Mouse (Mus musculus): ENCODE results near the gene 5330417C22Rik. TPM values are rescaled to one million over a fixed set of nuclear protein-coding genes. Genes with fewer than 3 reads are reported as not detected.

The 5330417C22Rik gene
- polyA plus RNA-seq, 1 experiment from 2014 or later, result 3.5 TPM

DNA sequence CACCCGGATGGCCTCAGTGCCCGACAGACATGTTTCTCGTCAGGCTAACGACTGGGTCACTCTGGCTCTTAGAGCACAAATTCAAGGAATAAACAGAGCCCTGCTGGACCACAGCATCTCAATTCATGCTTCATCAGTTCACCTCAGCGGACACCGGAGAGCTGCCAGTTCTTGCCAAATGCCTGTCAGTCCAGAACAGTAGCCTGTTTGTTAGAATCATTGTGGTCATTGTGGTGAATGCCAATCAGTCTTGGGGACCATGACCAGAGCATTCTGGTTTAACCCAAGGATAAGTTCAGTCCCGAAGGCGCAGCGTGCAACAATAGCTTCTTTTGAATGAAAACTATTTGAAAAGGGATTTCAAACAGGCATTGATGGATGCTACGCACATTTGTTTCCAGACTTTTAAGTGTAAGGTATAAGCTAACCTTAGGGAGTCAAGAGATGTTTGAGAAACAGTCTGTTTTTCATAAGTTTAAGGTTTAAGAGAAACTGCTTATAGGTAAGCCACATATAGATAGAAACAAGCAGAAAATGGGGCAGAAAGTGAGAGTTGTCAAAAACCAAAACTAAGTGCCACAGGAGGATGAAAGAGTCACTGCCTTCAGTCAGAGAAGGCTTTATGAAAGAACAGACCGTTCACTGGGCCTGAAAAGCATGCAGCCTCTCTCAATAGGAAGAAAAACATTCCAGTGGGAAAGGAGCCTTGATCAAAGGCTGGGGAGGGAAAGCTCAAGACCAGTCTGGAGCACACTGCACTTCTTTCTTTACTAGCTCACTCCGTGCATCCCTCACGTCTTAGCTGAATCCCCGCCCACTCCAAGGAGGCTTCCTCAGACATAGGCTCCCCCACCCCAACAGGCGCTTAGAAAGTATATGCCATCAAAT is 31.9 kb upstream of the 5330417C22Rik start:
- Histone ChIP-seq H3K27ac (ENCODE audit: low read depth, low read length) (peak overlapping the region; percentile 58), H3K9ac (ENCODE audit: low read depth, low read length) (no peak overlapping the region; the same call in 1 of the 2 replicates)
- 22% methylated on average over 15 of the region's 15 CpGs for WGBS

DNA sequence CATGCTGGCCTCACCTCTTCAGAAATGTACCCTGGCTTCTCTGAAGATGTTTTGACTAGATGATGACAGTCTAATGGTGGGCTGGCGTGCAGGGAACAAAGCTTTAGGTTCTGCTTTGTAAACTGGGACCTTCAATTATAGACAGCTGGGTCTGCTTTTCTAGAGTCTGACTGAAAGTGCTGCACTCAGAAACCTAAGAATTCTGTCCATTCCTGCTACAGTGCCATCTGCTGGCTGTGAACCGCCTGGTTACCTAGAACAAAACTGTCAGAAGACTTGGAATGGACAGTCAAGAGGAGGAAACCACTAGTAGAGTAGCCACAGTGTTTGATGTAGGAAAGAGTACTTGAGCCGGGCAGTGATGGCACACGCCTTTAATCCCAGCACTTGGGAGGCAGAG is 27.0 kb upstream of the 5330417C22Rik start:
- 13% methylated on average over 4 of the region's 4 CpGs for WGBS
- H3K36me3 ChIP-seq (ENCODE audit: control insufficient read depth, insufficient read depth, low read length), result no peaks in the 10 kb centered on the region
- H3K4me3 ChIP-seq (ENCODE audit: low read depth, low read length), result no peak overlapping the region
- H3K4me1 ChIP-seq (replicated peaks; ENCODE audit: control insufficient read depth, insufficient read depth, low read length), result no peaks in the 10 kb centered on the region
- no peak overlapping the region for H3K9ac ChIP-seq (ENCODE audit: low read depth, low read length)
- no peaks in the 10 kb centered on the region for H3K9me3 ChIP-seq (ENCODE audit: control insufficient read depth, low read length)
- DNase-seq (ENCODE audit: low spot score) (peak; percentile 87), ATAC-seq (ENCODE audit: low FRiP score) (no peak)
- H3K4me2 ChIP-seq (replicated peaks; ENCODE audit: low read depth, low read length), result peak overlapping the region; percentile 59
- no peaks in the 10 kb centered on the region for H3K27me3 ChIP-seq (ENCODE audit: control insufficient read depth, insufficient read depth, low read length)
- peak overlapping the region; percentile 75; the same call in 1 of the 2 replicates for H3K27ac ChIP-seq (ENCODE audit: low read depth, low read length)

More for the DNA sequence above, 31.9 kb upstream of the 5330417C22Rik start:
- Histone ChIP-seq H3K4me3 (ENCODE audit: low read depth, low read length) (no peak overlapping the region), H3K36me3 (ENCODE audit: control insufficient read depth, insufficient read depth, low read length) (no peaks in the 10 kb centered on the region), H3K4me2 (replicated peaks; ENCODE audit: low read depth, low read length) (no peak overlapping the region), H3K4me1 (replicated peaks; ENCODE audit: control insufficient read depth, insufficient read depth, low read length) (no peaks in the 10 kb centered on the region; the same call in 1 of the 2 replicates), H3K27me3 (ENCODE audit: control insufficient read depth, insufficient read depth, low read length) (no peaks in the 10 kb centered on the region), H3K9me3 (ENCODE audit: control insufficient read depth, low read length) (no peaks in the 10 kb centered on the region)
- ATAC-seq (ENCODE audit: low FRiP score), result peak; percentile 62
- peak; percentile 57 for DNase-seq (ENCODE audit: low spot score)

DNA sequence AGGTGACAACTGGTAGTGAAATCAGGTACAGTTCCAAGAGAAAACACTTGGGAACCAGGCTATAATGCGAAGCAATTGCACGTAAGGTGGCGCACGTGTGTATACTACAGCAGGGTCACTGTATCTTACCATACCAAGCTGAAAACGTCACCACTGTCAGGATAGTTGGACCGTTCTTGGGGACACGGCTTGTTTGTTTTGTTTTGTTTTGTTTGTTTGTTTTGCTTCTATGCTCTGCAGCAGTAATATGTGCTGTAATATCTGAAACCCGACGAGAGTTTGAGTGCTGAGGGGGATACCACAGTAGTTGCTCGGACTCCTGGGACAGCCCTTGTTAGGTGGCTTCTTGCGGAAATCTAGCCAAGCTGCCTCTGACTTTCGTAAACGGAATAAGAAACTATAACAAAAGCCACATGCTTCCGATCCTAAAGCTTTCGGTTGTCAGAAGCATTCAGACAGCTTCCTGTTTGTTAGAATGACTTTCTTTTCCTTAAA is 26.5 kb upstream of the 5330417C22Rik start:
- Histone ChIP-seq H3K4me1 (replicated peaks; ENCODE audit: control insufficient read depth, insufficient read depth, low read length) (no peaks in the 10 kb centered on the region), H3K27me3 (ENCODE audit: control insufficient read depth, insufficient read depth, low read length) (no peaks in the 10 kb centered on the region), H3K36me3 (ENCODE audit: control insufficient read depth, insufficient read depth, low read length) (no peaks in the 10 kb centered on the region), H3K4me3 (ENCODE audit: low read depth, low read length) (peak overlapping the region; percentile 76), H3K9me3 (ENCODE audit: control insufficient read depth, low read length) (no peaks in the 10 kb centered on the region), H3K4me2 (replicated peaks; ENCODE audit: low read depth, low read length) (peak overlapping the region; percentile 59), H3K9ac (ENCODE audit: low read depth, low read length) (peak overlapping the region; percentile 32; the same call in 1 of the 2 replicates), H3K27ac (ENCODE audit: low read depth, low read length) (peak overlapping the region; percentile 75; the same call in 1 of the 2 replicates)
- 15% methylated on average over 15 of the region's 15 CpGs for WGBS
- ATAC-seq (ENCODE audit: low FRiP score) (peak; percentile 69), DNase-seq (ENCODE audit: low spot score) (no peak)

DNA sequence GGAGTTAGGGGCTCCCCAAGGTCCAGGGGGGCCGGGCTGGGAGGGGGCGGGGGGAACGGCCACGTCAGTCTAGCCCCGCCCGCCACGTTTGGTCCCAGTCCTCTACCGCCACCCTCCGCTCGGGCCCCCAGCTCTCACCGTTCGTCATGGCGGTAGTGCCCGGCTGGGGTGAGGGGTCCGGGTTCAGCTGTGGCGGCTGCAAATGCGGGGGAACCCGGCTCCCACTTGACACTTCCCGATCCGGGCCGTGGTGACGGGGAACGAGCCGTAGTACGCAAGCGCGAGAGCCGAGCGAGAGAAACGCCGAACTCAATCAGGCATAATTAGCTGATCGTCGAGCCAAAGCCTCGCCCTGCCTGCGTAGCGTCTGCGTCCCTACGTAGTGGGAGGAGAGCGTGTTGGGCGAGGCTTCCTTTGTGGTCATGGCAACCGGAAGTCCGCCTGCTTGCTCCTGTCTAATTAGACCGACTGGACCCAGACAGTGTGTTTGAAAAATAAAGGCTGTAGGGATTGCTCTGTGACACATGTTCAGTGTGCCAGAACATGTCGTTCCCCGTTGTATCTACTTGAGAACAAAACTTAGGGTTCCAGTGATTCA is 25.9 kb upstream of the 5330417C22Rik start, which contains the start of gene Tmem167b:
TSS of gene Tmem167b (minus strand) at position 334 of the 598 bp plus-strand sequence.
- H3K4me1 ChIP-seq (replicated peaks; ENCODE audit: control insufficient read depth, insufficient read depth, low read length), result no peaks in the 10 kb centered on the region
- WGBS, result under 1% methylated on average over 43 of the region's 45 CpGs
- H3K4me3 ChIP-seq (ENCODE audit: low read depth, low read length), result peak within 1 kb of the TSS; percentile 76
- H3K36me3 ChIP-seq (ENCODE audit: control insufficient read depth, insufficient read depth, low read length), result no peaks in the 10 kb centered on the region
- H3K9me3 ChIP-seq (ENCODE audit: control insufficient read depth, low read length), result no peaks in the 10 kb centered on the region
- peak within 1 kb of the TSS; percentile 59 for H3K4me2 ChIP-seq (replicated peaks; ENCODE audit: low read depth, low read length)
- H3K9ac ChIP-seq (ENCODE audit: low read depth, low read length), result peak within 1 kb of the TSS; percentile 82
- ATAC-seq (ENCODE audit: low FRiP score) (peak; percentile 97), DNase-seq (ENCODE audit: low spot score) (peak; percentile 99)
- H3K27ac ChIP-seq (ENCODE audit: low read depth, low read length), result peak within 1 kb of the TSS; percentile 86
- no peaks in the 10 kb centered on the region for H3K27me3 ChIP-seq (ENCODE audit: control insufficient read depth, insufficient read depth, low read length)

DNA sequence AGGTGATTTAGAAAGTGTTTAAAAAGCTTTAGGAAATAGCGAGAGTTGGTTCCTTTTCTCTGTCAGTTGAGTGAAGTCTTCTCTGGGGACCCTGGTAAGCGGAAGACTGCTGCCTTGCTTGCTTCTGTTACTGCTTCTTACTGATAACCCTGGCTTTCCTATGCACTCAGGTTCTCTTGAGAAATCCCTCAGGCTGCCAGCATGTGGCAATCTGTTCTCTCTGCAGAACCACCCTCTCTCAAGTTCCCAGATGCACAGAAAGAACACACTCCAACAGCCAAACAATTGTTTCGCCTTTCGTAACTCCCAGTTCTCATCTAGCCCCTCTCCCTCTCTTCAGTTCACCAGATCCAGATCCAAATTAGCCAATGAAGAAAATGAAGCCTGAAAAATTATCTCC is 21.6 kb upstream of the 5330417C22Rik start:
- 94% methylated on average over 4 of the region's 4 CpGs for WGBS
- Histone ChIP-seq H3K9me3 (ENCODE audit: control insufficient read depth, low read length) (no peaks in the 10 kb centered on the region), H3K4me3 (ENCODE audit: low read depth, low read length) (no peak overlapping the region), H3K4me2 (replicated peaks; ENCODE audit: low read depth, low read length) (no peak overlapping the region), H3K27me3 (ENCODE audit: control insufficient read depth, insufficient read depth, low read length) (no peaks in the 10 kb centered on the region), H3K4me1 (replicated peaks; ENCODE audit: control insufficient read depth, insufficient read depth, low read length) (no peaks in the 10 kb centered on the region), H3K27ac (ENCODE audit: low read depth, low read length) (no peak overlapping the region), H3K36me3 (ENCODE audit: control insufficient read depth, insufficient read depth, low read length) (no peaks in the 10 kb centered on the region), H3K9ac (ENCODE audit: low read depth, low read length) (no peak overlapping the region)
- DNase-seq (ENCODE audit: low spot score) (no peak), ATAC-seq (ENCODE audit: low FRiP score) (no peak)

DNA sequence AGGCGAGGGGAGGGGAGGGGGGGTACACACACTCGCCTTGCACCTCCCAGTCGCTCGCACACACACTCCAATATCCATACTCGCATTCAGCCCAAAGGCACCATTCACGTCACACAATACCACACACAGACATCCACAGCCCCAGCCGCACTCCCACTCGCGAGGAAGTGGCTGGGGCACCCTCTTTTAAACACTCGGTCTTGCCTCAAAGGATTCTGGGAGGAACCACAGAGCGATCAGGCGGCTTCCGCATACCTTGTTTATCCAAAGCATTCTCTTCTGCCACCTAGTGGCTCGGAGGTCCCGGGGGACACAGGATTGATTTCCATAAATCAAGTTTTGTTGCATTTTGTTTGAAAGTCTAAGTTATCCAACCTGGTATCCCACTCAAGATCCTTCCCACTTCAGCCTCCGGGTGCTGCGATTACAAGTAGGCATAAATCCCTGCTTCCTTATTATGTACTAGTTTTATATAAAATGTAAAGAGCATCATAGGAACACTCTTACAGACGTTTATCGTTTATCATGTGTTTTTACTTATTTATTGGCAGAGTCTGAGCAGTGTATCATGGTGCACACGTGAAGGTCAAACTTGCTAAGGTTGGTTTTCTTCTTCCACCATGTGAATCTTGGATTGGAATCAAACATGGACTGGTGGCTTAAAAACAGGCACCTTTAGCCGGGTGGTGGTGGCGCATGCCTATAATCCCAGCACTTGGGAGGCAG is 18.4 kb upstream of the 5330417C22Rik start:
- H3K4me1 ChIP-seq (replicated peaks; ENCODE audit: control insufficient read depth, insufficient read depth, low read length), result no peaks in the 10 kb centered on the region
- DNase-seq (ENCODE audit: low spot score) (peak; percentile 96), ATAC-seq (ENCODE audit: low FRiP score) (peak; percentile 95)
- H3K4me3 ChIP-seq (ENCODE audit: low read depth, low read length), result peak overlapping the region; percentile 76
- H3K9ac ChIP-seq (ENCODE audit: low read depth, low read length), result peak overlapping the region; percentile 98
- no peaks in the 10 kb centered on the region for H3K9me3 ChIP-seq (ENCODE audit: control insufficient read depth, low read length)
- H3K27me3 ChIP-seq (ENCODE audit: control insufficient read depth, insufficient read depth, low read length), result no peaks in the 10 kb centered on the region
- 18% methylated on average over 22 of the region's 22 CpGs for WGBS
- H3K4me2 ChIP-seq (replicated peaks; ENCODE audit: low read depth, low read length), result peak overlapping the region; percentile 85
- peak overlapping the region; percentile 89 for H3K27ac ChIP-seq (ENCODE audit: low read depth, low read length)
- H3K36me3 ChIP-seq (ENCODE audit: control insufficient read depth, insufficient read depth, low read length), result no peaks in the 10 kb centered on the region

DNA sequence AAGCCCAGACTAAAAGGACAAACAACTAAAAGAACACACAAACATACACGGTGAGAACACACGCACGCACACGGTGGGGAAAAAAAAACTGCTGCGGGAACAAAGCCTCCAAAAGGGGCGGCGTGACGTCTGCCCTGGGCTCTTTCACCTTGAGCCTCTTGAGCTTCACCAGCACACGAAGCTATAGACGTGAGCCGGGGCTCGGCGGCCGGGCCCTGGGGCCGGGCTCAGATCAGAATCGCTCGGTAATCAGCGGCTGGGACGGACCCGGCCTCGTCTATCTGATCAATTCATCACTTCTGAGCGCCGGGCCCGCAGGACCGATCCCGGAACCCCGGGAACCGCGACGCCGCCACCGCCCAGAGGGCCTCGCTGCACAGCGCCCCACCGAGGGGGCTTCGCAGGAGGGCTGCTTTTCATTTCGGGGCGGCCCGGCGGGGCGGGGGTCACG is 17.8 kb upstream of the 5330417C22Rik start:
- peak overlapping the region; percentile 89 for H3K27ac ChIP-seq (ENCODE audit: low read depth, low read length)
- ATAC-seq (ENCODE audit: low FRiP score) (peak; percentile 86), DNase-seq (ENCODE audit: low spot score) (no peak)
- H3K4me3 ChIP-seq (ENCODE audit: low read depth, low read length), result peak overlapping the region; percentile 76
- H3K36me3 ChIP-seq (ENCODE audit: control insufficient read depth, insufficient read depth, low read length), result no peaks in the 10 kb centered on the region
- under 1% methylated on average over 41 of the region's 42 CpGs for WGBS
- H3K27me3 ChIP-seq (ENCODE audit: control insufficient read depth, insufficient read depth, low read length), result no peaks in the 10 kb centered on the region
- H3K4me1 ChIP-seq (replicated peaks; ENCODE audit: control insufficient read depth, insufficient read depth, low read length), result no peaks in the 10 kb centered on the region
- peak overlapping the region; percentile 85 for H3K4me2 ChIP-seq (replicated peaks; ENCODE audit: low read depth, low read length)
- no peaks in the 10 kb centered on the region for H3K9me3 ChIP-seq (ENCODE audit: control insufficient read depth, low read length)
- peak overlapping the region; percentile 98 for H3K9ac ChIP-seq (ENCODE audit: low read depth, low read length)

DNA sequence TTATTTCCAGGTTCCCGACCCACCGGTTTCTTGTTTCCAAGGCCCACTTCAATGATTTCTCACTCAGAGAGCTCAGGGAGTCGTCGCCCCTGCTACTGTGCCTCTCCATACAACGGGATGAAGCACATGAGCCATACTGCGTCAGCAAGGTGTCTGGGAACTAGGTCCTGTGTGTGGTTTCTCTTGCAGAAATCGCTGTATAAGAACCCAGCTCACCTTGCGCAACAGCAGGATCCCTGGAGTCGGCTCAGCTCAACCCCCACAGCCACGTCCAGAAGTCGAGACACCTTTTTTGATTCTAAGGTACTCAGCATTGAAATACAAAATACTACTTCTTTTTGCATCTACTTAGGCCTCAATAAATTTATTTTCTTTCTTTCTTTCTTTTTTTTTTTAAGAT is 6.0 kb upstream of the 5330417C22Rik start:
- H3K27ac ChIP-seq (ENCODE audit: low read depth, low read length), result no peak overlapping the region
- H3K36me3 ChIP-seq (ENCODE audit: control insufficient read depth, insufficient read depth, low read length), result no peaks in the 10 kb centered on the region
- no peak overlapping the region for H3K4me2 ChIP-seq (replicated peaks; ENCODE audit: low read depth, low read length)
- no peaks in the 10 kb centered on the region for H3K27me3 ChIP-seq (ENCODE audit: control insufficient read depth, insufficient read depth, low read length)
- H3K4me3 ChIP-seq (ENCODE audit: low read depth, low read length), result no peak overlapping the region
- H3K9me3 ChIP-seq (ENCODE audit: control insufficient read depth, low read length), result no peaks in the 10 kb centered on the region
- H3K9ac ChIP-seq (ENCODE audit: low read depth, low read length), result no peak overlapping the region
- WGBS, result 87% methylated on average over 11 of the region's 11 CpGs
- H3K4me1 ChIP-seq (replicated peaks; ENCODE audit: control insufficient read depth, insufficient read depth, low read length), result 0 out of 2 replicates have a peak, but pooled peaks cover 2% of the 10 kb centered on the region
- ATAC-seq (ENCODE audit: low FRiP score) (no peak), DNase-seq (ENCODE audit: low spot score) (no peak)

Measured in hindbrain, embryonic 11.5 days (tissue).